In genomic region chr11:11901509-11901908, GRCm38 (mm10) we compare ENCODE assay signal across 12 mouse cellular contexts. TPM values are rescaled to one million over a fixed set of nuclear protein-coding genes. Genes with fewer than 3 reads are reported as not detected.
A peak's percentile ranks its signal among the peaks of the same experiment; 100 is the strongest.
DNase-seq lines count a peak whose midpoint lies in the region; ATAC-seq and TF ChIP-seq lines count a peak whose summit lies in the region.
"Had no signal": no experiment of that assay in that cellular context is flagged by ENCODE, and none has a peak within 500 bp of the region (broad histone marks: within the 10 kb centered on the region; RNA-seq: fewer than 3 reads in every experiment).

No protein-coding gene starts in this region.

- no peaks in the 10 kb centered on the region for H3K9me3 ChIP-seq in stomach, embryonic 14.5 days (ENCODE audit: control insufficient read depth, low read depth, low read length)
- H3K9me3 ChIP-seq in stomach, postnatal 0 days (ENCODE audit: control insufficient read depth, low read length) = no peaks in the 10 kb centered on the region
- no peaks in the 10 kb centered on the region for H3K9me3 ChIP-seq in lung, embryonic 15.5 days
- H3K9me3 ChIP-seq: forebrain, embryonic 12.5 days had no signal

- H3K27ac ChIP-seq in stomach, embryonic 14.5 days (ENCODE audit: low read length) = peak overlapping the region; percentile 66; the same call in 1 of the 2 replicates
- no peak overlapping the region for H3K27ac ChIP-seq in stomach, postnatal 0 days (replicated peaks)
- H3K27ac ChIP-seq in lung, embryonic 15.5 days = peak overlapping the region; percentile 54
- H3K27ac ChIP-seq in thymus, adult 2 months (ENCODE audit: control insufficient read depth, insufficient read depth, low read length) = no peak overlapping the region
- H3K27ac ChIP-seq: forebrain, embryonic 12.5 days; heart, adult 2 months had no signal

- no peak overlapping the region for H3K4me2 ChIP-seq in stomach, embryonic 14.5 days (replicated peaks; ENCODE audit: low read depth, low read length)
- no peak overlapping the region for H3K4me2 ChIP-seq in stomach, postnatal 0 days (replicated peaks; ENCODE audit: low read depth)
- H3K4me2 ChIP-seq in lung, embryonic 15.5 days = no peak overlapping the region
- H3K4me2 ChIP-seq: forebrain, embryonic 12.5 days had no signal

- H3K4me1 ChIP-seq in stomach, embryonic 14.5 days (ENCODE audit: control insufficient read depth, insufficient read depth, low read length) = peaks cover 4% of the 10 kb centered on the region; the same call in 1 of the 2 replicates
- no peaks in the 10 kb centered on the region for H3K4me1 ChIP-seq in stomach, postnatal 0 days (replicated peaks; ENCODE audit: control insufficient read depth, insufficient read depth)
- H3K4me1 ChIP-seq in lung, embryonic 15.5 days = peaks cover 10% of the 10 kb centered on the region; the same call in 1 of the 2 replicates
- no peaks in the 10 kb centered on the region for H3K4me1 ChIP-seq in thymus, adult 2 months (replicated peaks; ENCODE audit: control insufficient read depth, insufficient read depth, low read length)
- H3K4me1 ChIP-seq: forebrain, embryonic 12.5 days had no signal

- no peaks in the 10 kb centered on the region for H3K27me3 ChIP-seq in stomach, embryonic 14.5 days (ENCODE audit: control insufficient read depth, insufficient read depth, low read length)
- no peaks in the 10 kb centered on the region for H3K27me3 ChIP-seq in stomach, postnatal 0 days (ENCODE audit: control insufficient read depth, insufficient read depth, low read length)
- no peaks in the 10 kb centered on the region for H3K27me3 ChIP-seq in lung, embryonic 15.5 days
- H3K27me3 ChIP-seq in thymus, adult 2 months (ENCODE audit: control insufficient read depth, insufficient read depth, low read length) = no peaks in the 10 kb centered on the region
- H3K27me3 ChIP-seq: forebrain, embryonic 12.5 days had no signal

- H3K36me3 ChIP-seq in stomach, embryonic 14.5 days (ENCODE audit: control insufficient read depth, insufficient read depth, low read length) = no peaks in the 10 kb centered on the region
- no peaks in the 10 kb centered on the region for H3K36me3 ChIP-seq in stomach, postnatal 0 days (ENCODE audit: control insufficient read depth, insufficient read depth, low read length)
- H3K36me3 ChIP-seq in lung, embryonic 15.5 days = no peaks in the 10 kb centered on the region
- H3K36me3 ChIP-seq in thymus, adult 2 months (ENCODE audit: control insufficient read depth, insufficient read depth, low read length) = no peaks in the 10 kb centered on the region
- H3K36me3 ChIP-seq: forebrain, embryonic 12.5 days had no signal

- no peak for TF ChIP-seq POLR2A in thymus, adult 2 months (IDR thresholded peaks at IDR 0.05; ENCODE audit: control insufficient read depth, extremely low read depth, insufficient read depth, low read length, poor library complexity)

- H3K9ac ChIP-seq in stomach, embryonic 14.5 days (replicated peaks; ENCODE audit: low read depth, low read length) = no peak overlapping the region
- H3K9ac ChIP-seq in stomach, postnatal 0 days (ENCODE audit: low read length) = no peak overlapping the region
- H3K9ac ChIP-seq in lung, embryonic 15.5 days = no peak overlapping the region
- H3K9ac ChIP-seq: forebrain, embryonic 12.5 days had no signal

- no peak overlapping the region for H3K4me3 ChIP-seq in stomach, embryonic 14.5 days (ENCODE audit: low read depth, low read length)
- H3K4me3 ChIP-seq in stomach, postnatal 0 days (ENCODE audit: low read depth, low read length) = no peak overlapping the region
- no peak overlapping the region for H3K4me3 ChIP-seq in lung, embryonic 15.5 days
- H3K4me3 ChIP-seq in thymus, adult 2 months (ENCODE audit: control insufficient read depth, insufficient read depth, low read length) = no peak overlapping the region
- H3K4me3 ChIP-seq: forebrain, embryonic 12.5 days; heart, adult 2 months had no signal

- peak; percentile 21; the same call in 1 of the 2 replicates for ATAC-seq in stomach, embryonic 14.5 days (ENCODE audit: insufficient number of reproducible peaks, insufficient read depth, low FRiP score, low read depth)
- no peak for ATAC-seq in stomach, postnatal 0 days (ENCODE audit: low FRiP score, low TSS enrichment)
- peak; percentile 93 for ATAC-seq in lung, embryonic 15.5 days (ENCODE audit: borderline replicate concordance, extremely low read depth, low FRiP score, low TSS enrichment)

- no peak for TF ChIP-seq CTCF in stomach, postnatal 0 days (IDR thresholded peaks at IDR 0.05; ENCODE audit: low read depth)
- no peak for TF ChIP-seq CTCF in thymus, adult 2 months (IDR thresholded peaks at IDR 0.05; ENCODE audit: borderline replicate concordance, control insufficient read depth, extremely low read depth, insufficient read depth, low read length, poor library complexity)

- peak; percentile 37 to 42 for DNase-seq in adrenal gland, postnatal 36 days
- DNase-seq in adrenal gland, postnatal 25 days = no peak
- no peak for DNase-seq in stomach, postnatal 0 days (ENCODE audit: low spot score)
- DNase-seq in spleen, adult 18-20 months = no peak
- no peak for DNase-seq in thymus, adult 2 months
- no peak for DNase-seq in layer of hippocampus, adult 9-10 months (ENCODE audit: low spot score)
- DNase-seq: cerebellum, postnatal 36 days had no signal

- 32% methylated on average over 5 of the region's 5 CpGs for WGBS in stomach, embryonic 14.5 days
- 51% methylated on average over 5 of the region's 5 CpGs for WGBS in stomach, postnatal 0 days
- 31% methylated on average over 5 of the region's 5 CpGs for WGBS in lung, embryonic 15.5 days
- WGBS in thymus, adult 2 months = 90% methylated on average over 5 of the region's 5 CpGs

- no peak for TF ChIP-seq EP300 in stomach, postnatal 0 days (optimal IDR thresholded peaks at IDR 0.05)

RNA-seq across cellular contexts. Expression of gene Ddc, which starts 3.6 kb away (rescaled TPM):
- 10 to 100 TPM; 46.6 to 59.1 TPM for total RNA-seq in adrenal gland, postnatal 36 days (2021)
- total RNA-seq in adrenal gland, postnatal 25 days (2021) = 45.0 and 70.3 TPM in 2 replicates
- polyA plus RNA-seq in stomach, embryonic 14.5 days (2014; fragmentation: Nextera tagmentation; extraction: Ambion mirVana) = 36.7 and 47.2 TPM in 2 replicates
- 24.0 and 24.1 TPM in 2 replicates for polyA plus RNA-seq in stomach, postnatal 0 days (2015; fragmentation: Nextera tagmentation; extraction: Ambion mirVana)
- polyA plus RNA-seq in lung, embryonic 15.5 days (2015; fragmentation: Nextera tagmentation; extraction: Ambion mirVana) = 15.4 and 16.4 TPM in 2 replicates
- polyA plus RNA-seq in thymus, adult 2 months (2012; rRNA removed) = 0.78 and 1.0 TPM in 2 replicates
- total RNA-seq: monocyte, adult 5-6 weeks had no signal

Comparison
In these comparisons a context has a peak if more than half of its experiments do, and no peak if none do; other contexts are left out.
1. DNase-seq: peak in adrenal gland, postnatal 36 days (2 of 2); none in adrenal gland, postnatal 25 days (single experiment), stomach, postnatal 0 days (single experiment), spleen, adult 18-20 months (0 of 2), thymus, adult 2 months (single experiment) and layer of hippocampus, adult 9-10 months (single experiment).
2. H3K27ac ChIP-seq: peak in stomach, embryonic 14.5 days (single experiment) and lung, embryonic 15.5 days (single experiment); none in stomach, postnatal 0 days (single experiment) and thymus, adult 2 months (single experiment).